Mouse (Mus musculus): ENCODE measurements at regions not wholly inside any gene's neighbourhood (a gene's known extent, or its start where the extent isn't known, plus 50 kb on each side); places are given as distances from the start of the nearest gene placed in this dataset.

DNA sequence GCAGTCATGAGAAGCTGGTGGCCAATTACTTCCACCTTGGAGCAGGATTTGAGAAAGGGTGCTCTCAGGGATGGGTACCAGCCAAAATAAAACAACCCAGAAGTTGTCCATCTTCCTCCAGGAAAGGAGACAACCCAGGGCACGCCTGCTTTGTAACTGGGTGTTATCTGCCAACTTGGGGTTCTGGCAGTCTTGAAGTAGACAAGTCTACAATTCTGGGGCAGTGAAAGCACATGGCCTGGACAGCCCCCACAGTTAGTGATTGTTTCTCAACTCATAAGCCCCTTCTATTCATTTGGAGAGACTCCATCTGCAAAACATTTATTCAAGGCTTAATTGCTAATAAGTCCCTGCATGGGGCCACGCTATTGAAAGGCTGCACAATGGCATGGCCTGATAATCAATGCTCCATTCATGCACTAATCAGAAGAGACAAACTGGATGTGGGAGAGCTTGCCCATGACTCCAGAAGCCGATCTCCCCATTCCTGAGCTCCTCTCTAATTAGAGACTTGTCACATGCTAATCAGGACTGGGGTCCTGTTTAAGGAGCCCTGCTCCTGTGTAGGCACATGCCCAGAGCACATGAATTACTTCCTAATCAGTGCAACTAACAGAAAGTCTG is 78.0 kb upstream of the St8sia2 start:
- TF ChIP-seq MXI1 (IDR thresholded peaks at IDR 0.05; ENCODE audit: low read depth, low read length) = no peak
- TF ChIP-seq CTCF (IDR thresholded peaks at IDR 0.05 in 2 of 3, conservative IDR thresholded peaks at IDR 0.05 in 1 of 3; ENCODE audit: control insufficient read depth in 1 of 3, insufficient read depth in 1 of 3, low read depth in 2 of 3, low read length in 3 of 3, poor library complexity in 1 of 3, severe bottlenecking in 1 of 3) = no peak
- no peak for TF ChIP-seq ZKSCAN1 (IDR thresholded peaks at IDR 0.05; ENCODE audit: low read depth, low read length)
- no peak for TF ChIP-seq KAT2A (conservative IDR thresholded peaks at IDR 0.05; ENCODE audit: low read depth, low read length)
- no peak for TF ChIP-seq USF1 (IDR thresholded peaks at IDR 0.05; ENCODE audit: low read depth, low read length)
- TF ChIP-seq RCOR1 (IDR thresholded peaks at IDR 0.05; ENCODE audit: low read depth, low read length) = no peak
- no peak for TF ChIP-seq POLR2AphosphoS2 (IDR thresholded peaks at IDR 0.05; ENCODE audit: low read length)
- no peak for TF ChIP-seq EP300 (IDR thresholded peaks at IDR 0.05; ENCODE audit: low read depth in 1 of 2, low read length in 2 of 2)
